Mouse (Mus musculus) forebrain, embryonic 14.5 days (tissue): ENCODE results near the gene Tas2r118. TPM values are rescaled to one million over a fixed set of nuclear protein-coding genes. Genes with fewer than 3 reads are reported as not detected.

Experiments
- ATAC-seq: fragments of 200-750 bp; cut with Nextera tagmentation; 2 replicates; pipeline ENCODE4 v1.8.0; 2017; ENCODE audit warnings: mild to moderate bottlenecking, moderate library complexity
- DNase-seq: peaks from one replicate; pipeline ENCODE4 v3.0.0-alpha.2; 2015; ENCODE audit warnings: low spot score
- H3K27ac ChIP-seq: fragments of 300-500 bp; sonication (generic); 2 replicates; pipeline ENCODE4 v1.5.1; 2014; ENCODE audit warnings: low read depth, mild to moderate bottlenecking, control low read depth, low read length, moderate library complexity
- H3K27me3 ChIP-seq: fragments of 300-500 bp; sonication (generic); replicated peaks from 2 replicates; pipeline ENCODE4 v1.6.1; 2014; ENCODE audit warnings: low read length, control low read depth, mixed read lengths; ENCODE audit not compliant: control insufficient read depth, insufficient read depth
- H3K36me3 ChIP-seq: fragments of 300-500 bp; sonication (generic); 2 replicates; pipeline ENCODE4 v1.6.1; 2014; ENCODE audit warnings: low read length, control low read depth; ENCODE audit not compliant: control insufficient read depth, insufficient read depth
- H3K4me1 ChIP-seq: fragments of 300-500 bp; sonication (generic); 2 replicates; pipeline ENCODE4 v1.6.1; 2014; ENCODE audit warnings: antibody characterized with exemption, low read length, control low read depth; ENCODE audit not compliant: control insufficient read depth, insufficient read depth
- H3K4me2 ChIP-seq: fragments of 300-500 bp; sonication (generic); 2 replicates; pipeline ENCODE4 v1.6.1; 2014; ENCODE audit warnings: mild to moderate bottlenecking, control low read depth, low read length
- H3K4me3 ChIP-seq: fragments of 300-500 bp; sonication (generic); 2 replicates; pipeline ENCODE4 v1.5.1; 2014; ENCODE audit warnings: low read depth, low read length, control low read depth
- H3K9ac ChIP-seq: fragments of 300-500 bp; sonication (generic); 2 replicates; pipeline ENCODE4 v1.6.1; 2014; ENCODE audit warnings: mild to moderate bottlenecking, low read length, control low read depth, moderate library complexity
- H3K9me3 ChIP-seq: fragments of 300-500 bp; sonication (generic); replicated peaks from 2 replicates; pipeline ENCODE4 v1.6.1; 2016; ENCODE audit warnings: low read length, control low read depth, mixed read lengths; ENCODE audit not compliant: control insufficient read depth
- WGBS: fragments of 180-500 bp; shearing (Covaris S2); extraction: QIAGEN DNeasy Blood & Tissue Kit; methylation state at CpG from one replicate; pipeline ENCODE4 v1.1.7; 2014; 5-methylcytosine and 5-hydroxymethylcytosine counted together
- polyA plus RNA-seq: library from polyadenylated mRNA; unstranded; fragments of >200 nt; fragmentation: Nextera tagmentation; extraction: Ambion mirVana; gene quantifications from 2 replicates; pipeline ENCODE4 v1.2.1, GENCODE M21; 2014

Gene Tas2r118
- polyA plus RNA-seq, 1 experiment from 2014 or later: not detected

DNA sequence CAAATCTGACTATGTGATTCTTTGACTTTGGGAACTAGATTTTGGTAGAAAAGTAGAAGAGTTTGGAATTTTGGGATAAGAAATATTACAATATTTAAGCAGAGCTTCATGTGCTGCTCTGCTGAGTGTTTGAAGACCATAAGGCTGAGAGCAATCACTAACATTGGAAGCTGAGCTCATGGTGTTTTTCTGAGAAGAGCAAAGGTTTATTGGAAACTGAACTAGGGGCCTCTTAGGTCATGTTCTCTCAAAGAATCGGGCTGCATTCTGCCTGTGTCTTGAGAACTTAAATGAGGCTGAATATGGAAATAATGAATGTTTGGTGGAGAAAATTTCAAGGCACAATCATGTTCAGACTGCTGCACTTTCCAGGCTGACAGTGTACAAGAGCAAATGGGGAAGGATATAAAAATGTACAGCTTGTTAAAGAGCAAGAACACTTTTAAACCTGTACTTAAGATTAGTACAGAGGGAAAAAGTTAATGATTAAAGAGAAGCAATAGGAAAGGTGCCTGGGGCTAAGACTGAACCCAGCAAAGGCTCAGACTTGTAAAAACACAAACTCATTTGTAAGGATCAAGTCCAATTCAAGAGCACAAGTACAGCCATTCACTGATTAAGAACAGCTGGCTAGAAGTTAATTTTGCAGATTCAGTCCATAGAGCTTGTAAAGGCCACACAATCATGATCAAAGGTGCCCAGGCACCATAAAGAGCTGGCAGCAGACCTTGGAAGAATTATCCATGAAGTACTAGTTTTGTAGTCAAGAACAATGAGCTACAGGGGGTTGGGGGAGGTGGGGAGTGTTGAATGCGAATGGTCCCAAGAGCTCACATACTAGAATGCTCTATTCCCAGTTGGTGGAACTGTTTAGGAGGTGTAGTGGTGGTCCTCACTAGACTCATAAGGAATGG is 31.0 kb downstream of the Tas2r118 start:
- no peak for ATAC-seq

DNA sequence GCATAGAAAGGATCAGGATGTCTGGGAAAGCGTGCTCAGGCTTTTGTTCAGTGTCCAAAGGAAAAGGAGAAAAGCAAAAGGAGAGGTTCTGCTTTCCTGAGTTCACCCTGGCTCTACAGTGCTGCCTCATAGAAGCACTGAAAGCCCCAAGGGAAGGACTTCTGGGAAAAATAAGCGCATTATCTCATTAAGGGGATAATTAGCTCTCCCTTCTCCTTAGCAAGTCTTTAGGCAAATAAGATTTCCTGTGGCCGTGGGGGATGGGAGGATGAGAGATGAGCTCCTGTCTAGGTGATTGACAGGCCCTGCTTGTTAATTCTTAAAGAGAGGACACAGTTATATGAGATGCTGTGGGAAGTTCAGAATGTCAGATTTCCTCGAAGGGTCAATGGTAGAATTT is 33.4 kb downstream of the Tas2r118 start:
- ATAC-seq (no peak), DNase-seq (peak; percentile 25)
- Histone ChIP-seq H3K36me3 (no peaks in the 10 kb centered on the region), H3K9me3 (no peaks in the 10 kb centered on the region), H3K4me2 (no peak overlapping the region), H3K27me3 (no peaks in the 10 kb centered on the region), H3K4me3 (no peak overlapping the region), H3K9ac (no peak overlapping the region), H3K4me1 (peaks cover 8% of the 10 kb centered on the region; the same call in 1 of the 2 replicates), H3K27ac (no peak overlapping the region)
- 9% methylated on average over 4 of the region's 4 CpGs for WGBS

More for the DNA sequence above, 31.0 kb downstream of the Tas2r118 start:
- Histone ChIP-seq H3K27me3 (no peaks in the 10 kb centered on the region), H3K4me3 (no peak overlapping the region), H3K4me1 (peaks cover 8% of the 10 kb centered on the region; the same call in 1 of the 2 replicates), H3K9ac (no peak overlapping the region), H3K36me3 (no peaks in the 10 kb centered on the region), H3K4me2 (no peak overlapping the region), H3K27ac (no peak overlapping the region), H3K9me3 (no peaks in the 10 kb centered on the region)
- DNase-seq: no peak
- 35% methylated on average over 2 of the region's 2 CpGs for WGBS

DNA sequence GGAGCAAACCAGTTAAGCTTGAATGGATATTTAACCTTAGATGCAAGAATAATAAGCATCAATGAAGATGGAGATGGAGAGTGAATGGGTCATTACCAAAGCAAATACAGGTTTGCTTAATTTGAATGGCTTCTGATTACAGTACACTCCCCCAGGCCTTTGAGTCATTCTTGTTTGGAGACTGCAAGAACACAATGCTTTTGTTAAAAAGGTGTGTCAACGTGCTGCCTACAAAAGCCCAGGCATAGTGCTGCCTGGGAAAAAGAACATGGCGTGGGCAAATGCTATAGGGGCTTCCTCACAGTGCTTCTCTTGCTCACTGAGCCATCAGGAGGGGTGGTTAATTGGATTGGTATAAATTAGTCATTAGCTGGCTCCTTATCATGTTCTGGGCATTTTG is 46.1 kb downstream of the Tas2r118 start:
- no peaks in the 10 kb centered on the region for H3K4me1 ChIP-seq
- no peak overlapping the region for H3K9ac ChIP-seq
- ATAC-seq: peak; percentile 65
- H3K4me2 ChIP-seq: no peak overlapping the region
- H3K9me3 ChIP-seq: no peaks in the 10 kb centered on the region
- 9% methylated on average over 2 of the region's 2 CpGs for WGBS
- peak; percentile 28 for DNase-seq
- no peak overlapping the region for H3K27ac ChIP-seq
- H3K27me3 ChIP-seq: no peaks in the 10 kb centered on the region
- H3K36me3 ChIP-seq: no peaks in the 10 kb centered on the region
- H3K4me3 ChIP-seq: no peak overlapping the region

Other genes starting within 250 kb of the Tas2r118 start
- 4.3 and 5.1 TPM in 2 replicates for gene Cadps2, start 130.6 kb downstream of the Tas2r118 start, polyA plus RNA-seq
- 0.09 and 0.12 TPM in 2 replicates for gene Slc13a1, start 198.0 kb upstream of the Tas2r118 start, polyA plus RNA-seq